Mouse (Mus musculus): ENCODE results near the gene Krtap11-1.

DNA sequence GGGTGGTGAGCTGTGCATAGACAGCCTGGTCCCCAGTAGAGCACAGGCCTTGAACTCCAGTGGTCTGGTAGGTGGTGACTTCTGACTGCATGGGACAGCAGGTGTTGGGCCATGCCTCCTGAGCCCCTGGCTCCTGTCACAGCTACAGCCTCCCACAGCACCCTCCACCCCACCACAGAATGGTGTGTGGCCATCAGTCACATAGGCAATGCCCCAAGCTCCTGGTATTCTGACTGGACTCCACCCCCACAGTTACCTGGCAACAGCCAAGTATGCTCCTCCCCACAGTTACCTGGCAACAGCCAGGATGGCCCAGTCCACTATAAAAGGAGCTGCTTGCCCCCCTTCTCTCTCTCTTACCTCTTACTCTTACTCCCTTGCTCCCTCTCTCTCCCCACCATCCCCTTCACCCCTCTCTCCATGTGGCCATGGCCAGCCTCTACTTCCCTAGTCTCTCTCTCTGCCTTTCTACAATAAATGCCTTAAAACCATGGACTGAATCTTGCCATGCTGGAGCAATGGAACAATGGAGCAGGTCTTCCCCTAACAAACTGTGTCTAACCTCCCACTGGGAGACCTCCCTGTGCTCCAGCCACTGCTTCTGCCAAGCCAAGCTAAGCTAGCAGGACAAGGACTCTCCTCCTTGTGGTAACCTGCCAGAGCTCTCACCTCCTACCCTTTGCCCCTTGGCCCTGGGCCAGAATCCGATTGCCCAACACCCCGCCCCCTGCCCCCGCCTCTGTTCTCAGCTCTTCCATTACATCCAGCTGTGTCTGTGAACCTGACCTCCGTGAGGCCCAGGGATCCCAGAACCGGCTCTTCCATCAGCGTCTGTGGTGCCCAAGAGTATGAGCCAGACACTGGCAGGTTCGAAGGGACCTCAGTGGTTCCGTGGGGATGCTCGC is 14.9 kb upstream of the Krtap11-1 start:
- TF ChIP-seq CTCF (conservative IDR thresholded peaks at IDR 0.05; ENCODE audit: low read length) (no peak), POU5F1 (IDR thresholded peaks at IDR 0.05; ENCODE audit: borderline replicate concordance, low read length) (no peak)

Measured in E14TG2a.4 (cell line).